Mouse (Mus musculus) myocyte (in vitro differentiated cells): ENCODE measurements around the gene Atad3a.

Experiments
- CEBPB ChIP-seq: IDR thresholded peaks from 2 replicates; pipeline ENCODE4 v1.6.1; 2011; ENCODE audit warnings: mild to moderate bottlenecking, moderate library complexity; ENCODE audit not compliant: poor library complexity, insufficient read depth, severe bottlenecking
- E2F4 ChIP-seq: IDR thresholded peaks from one replicate; pipeline ENCODE4 v1.6.1; 2011; ENCODE audit warnings: mild to moderate bottlenecking, control low read depth, moderate library complexity; ENCODE audit not compliant: insufficient read depth
- MAX ChIP-seq: IDR thresholded peaks from one replicate; pipeline ENCODE4 v1.6.1; 2011; ENCODE audit warnings: low read depth, mild to moderate bottlenecking, control low read depth
- MYOD1 ChIP-seq, 3 experiments: IDR thresholded peaks; one replicate each; pipeline ENCODE4 v1.6.1; 2011; ENCODE audit warnings: control low read depth in 2 of 3, low read depth in 2 of 3, mild to moderate bottlenecking in 2 of 3, moderate library complexity in 1 of 3; ENCODE audit not compliant: insufficient read length in 2 of 3, control insufficient read depth in 1 of 3
- MYOG ChIP-seq, 3 experiments: IDR thresholded peaks; one replicate each; pipeline ENCODE4 v1.6.1; 2011; ENCODE audit warnings: control low read depth in 2 of 3, low read depth in 2 of 3, mild to moderate bottlenecking in 2 of 3; ENCODE audit not compliant: insufficient read length in 2 of 3, control insufficient read depth in 1 of 3, insufficient read depth in 1 of 3
- POLR2A ChIP-seq: IDR thresholded peaks from one replicate; pipeline ENCODE4 v1.6.1; 2011; ENCODE audit warnings: low read depth, mild to moderate bottlenecking, control low read depth, moderate library complexity; ENCODE audit not compliant: insufficient read length
- POLR2AphosphoS2 ChIP-seq: IDR thresholded peaks from one replicate; pipeline ENCODE4 v1.6.1; 2011; ENCODE audit warnings: low read depth, control low read depth; ENCODE audit not compliant: insufficient read length
- REST ChIP-seq: IDR thresholded peaks from one replicate; pipeline ENCODE4 v1.6.1; 2011; ENCODE audit warnings: mild to moderate bottlenecking, control low read depth, moderate library complexity; ENCODE audit not compliant: insufficient read depth, insufficient read length
- SRF ChIP-seq: IDR thresholded peaks from one replicate; pipeline ENCODE4 v1.6.1; 2011; ENCODE audit warnings: low read depth; ENCODE audit not compliant: control insufficient read depth, insufficient read length
- TCF12 ChIP-seq: IDR thresholded peaks from one replicate; pipeline ENCODE4 v1.6.1; 2011; ENCODE audit warnings: mild to moderate bottlenecking, control low read depth; ENCODE audit not compliant: poor library complexity, insufficient read depth, severe bottlenecking
- TCF3 ChIP-seq: IDR thresholded peaks from one replicate; pipeline ENCODE4 v1.6.1; 2011; ENCODE audit warnings: low read depth, control low read depth; ENCODE audit not compliant: insufficient read length
- USF1 ChIP-seq: IDR thresholded peaks from one replicate; pipeline ENCODE4 v1.6.1; 2011; ENCODE audit warnings: low read depth, mild to moderate bottlenecking, control low read depth, moderate library complexity

GRCm38 (mm10) chr4:155744474-155744873 is 16.4 kb downstream of the Atad3a start:
- TF ChIP-seq E2F4: no peak
- TF ChIP-seq POLR2AphosphoS2: no peak
- no peak for TF ChIP-seq TCF12
- TF ChIP-seq REST: no peak
- no peak for TF ChIP-seq MAX
- no peak for TF ChIP-seq TCF3
- no peak for TF ChIP-seq POLR2A
- TF ChIP-seq MYOD1 (IDR thresholded peaks at IDR 0.05; ENCODE audit: control insufficient read depth in 1 of 3, insufficient read length in 2 of 3, low read depth in 2 of 3): no peak
- no peak for TF ChIP-seq USF1
- no peak for TF ChIP-seq MYOG (IDR thresholded peaks at IDR 0.05; ENCODE audit: control insufficient read depth in 1 of 3, insufficient read depth in 1 of 3, insufficient read length in 2 of 3, low read depth in 2 of 3)
- TF ChIP-seq SRF: no peak
- TF ChIP-seq CEBPB: no peak
